ENCODE assay signal across 14 mouse cellular contexts in the genomic region with DNA sequence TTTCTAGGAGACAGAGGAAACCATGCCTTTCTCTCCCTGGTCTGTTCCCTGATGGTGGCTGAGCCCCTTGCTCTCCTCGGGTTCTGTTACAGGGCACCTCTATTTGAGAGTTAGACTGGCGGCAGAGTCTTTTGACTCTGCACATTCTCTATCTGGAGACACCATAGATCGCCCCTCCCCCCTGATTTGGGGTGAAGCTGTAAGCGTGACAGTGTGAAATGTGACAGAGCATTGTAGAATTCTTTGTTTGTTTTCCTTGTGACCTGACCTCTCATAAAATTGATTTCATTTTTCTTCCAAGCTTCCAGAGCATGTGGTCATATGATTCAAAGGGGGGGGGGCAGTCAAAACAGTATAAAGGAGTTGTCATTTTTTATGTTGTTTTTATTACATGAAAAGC.
DNase-seq lines count a peak whose midpoint lies in the region; ATAC-seq lines count a peak whose summit lies in the region.
"Had no signal": no experiment of that assay in that cellular context is flagged by ENCODE, and none has a peak within 500 bp of the region (broad histone marks: within the 10 kb centered on the region; RNA-seq: fewer than 3 reads in every experiment).

No protein-coding gene starts in this region.

- H3K36me3 ChIP-seq in forebrain, embryonic 12.5 days (replicated peaks), result no peaks in the 10 kb centered on the region
- no peaks in the 10 kb centered on the region for H3K36me3 ChIP-seq in forebrain, embryonic 13.5 days (ENCODE audit: poor library complexity, severe bottlenecking)
- H3K36me3 ChIP-seq in midbrain, embryonic 14.5 days (ENCODE audit: control insufficient read depth, insufficient read depth, low read length), result no peaks in the 10 kb centered on the region
- no peaks in the 10 kb centered on the region for H3K36me3 ChIP-seq in midbrain, embryonic 16.5 days (ENCODE audit: control insufficient read depth, insufficient read depth, low read length)
- H3K36me3 ChIP-seq: hindbrain, embryonic 15.5 days; liver, embryonic 12.5 days had no signal

- DNase-seq in kidney, adult 18-20 months, result peak; percentile 3
- DNase-seq in kidney, adult 8-10 months, result no peak
- peak; percentile 68 for DNase-seq in midbrain, embryonic 14.5 days
- peak; percentile 58 to 66 for DNase-seq in kidney, postnatal 4 days
- DNase-seq in left cerebral cortex, adult 11 months (ENCODE audit: low spot score), result no peak
- DNase-seq: adrenal gland, postnatal 10 days; cerebellum, postnatal 25 days; gastrocnemius, postnatal 36 days had no signal

- no peak overlapping the region for H3K27ac ChIP-seq in forebrain, embryonic 12.5 days
- H3K27ac ChIP-seq in forebrain, embryonic 13.5 days, result no peak overlapping the region
- no peak overlapping the region for H3K27ac ChIP-seq in midbrain, embryonic 14.5 days (replicated peaks; ENCODE audit: low read depth, low read length)
- no peak overlapping the region for H3K27ac ChIP-seq in midbrain, embryonic 16.5 days (ENCODE audit: low read length)
- H3K27ac ChIP-seq: hindbrain, embryonic 15.5 days; liver, embryonic 12.5 days; macrophage had no signal

- ATAC-seq in forebrain, embryonic 12.5 days (ENCODE audit: low FRiP score), result peak; percentile 36; the same call in 1 of the 2 replicates
- no peak for ATAC-seq in forebrain, embryonic 13.5 days
- ATAC-seq in midbrain, embryonic 14.5 days (ENCODE audit: low FRiP score, low TSS enrichment), result no peak
- no peak; the same call in 1 of the 2 replicates for ATAC-seq in midbrain, embryonic 16.5 days
- ATAC-seq: liver, embryonic 12.5 days had no signal

- WGBS in forebrain, embryonic 12.5 days, result 35% methylated on average over 4 of the region's 4 CpGs
- 49% methylated on average over 4 of the region's 4 CpGs for WGBS in forebrain, embryonic 13.5 days
- 31% methylated on average over 4 of the region's 4 CpGs for WGBS in midbrain, embryonic 14.5 days
- 39% methylated on average over 4 of the region's 4 CpGs for WGBS in midbrain, embryonic 16.5 days

- H3K4me1 ChIP-seq in forebrain, embryonic 12.5 days, result peaks cover 11% of the 10 kb centered on the region; the same call in 1 of the 2 replicates
- H3K4me1 ChIP-seq in forebrain, embryonic 13.5 days, result no peaks in the 10 kb centered on the region; the same call in 1 of the 2 replicates
- H3K4me1 ChIP-seq in midbrain, embryonic 14.5 days (ENCODE audit: control insufficient read depth, insufficient read depth, low read length), result peaks cover 10% of the 10 kb centered on the region
- H3K4me1 ChIP-seq in midbrain, embryonic 16.5 days (ENCODE audit: control insufficient read depth, insufficient read depth, low read length), result peaks cover 8% of the 10 kb centered on the region; the same call in 1 of the 2 replicates
- H3K4me1 ChIP-seq: hindbrain, embryonic 15.5 days had no signal

- H3K9me3 ChIP-seq in forebrain, embryonic 12.5 days, result no peaks in the 10 kb centered on the region
- no peaks in the 10 kb centered on the region for H3K9me3 ChIP-seq in forebrain, embryonic 13.5 days (replicated peaks)
- no peaks in the 10 kb centered on the region for H3K9me3 ChIP-seq in midbrain, embryonic 14.5 days (ENCODE audit: control insufficient read depth, low read length)
- no peaks in the 10 kb centered on the region for H3K9me3 ChIP-seq in midbrain, embryonic 16.5 days (replicated peaks; ENCODE audit: control insufficient read depth, low read length, poor library complexity, severe bottlenecking)
- H3K9me3 ChIP-seq: hindbrain, embryonic 15.5 days; liver, embryonic 12.5 days had no signal

- H3K27me3 ChIP-seq in forebrain, embryonic 12.5 days, result no peaks in the 10 kb centered on the region
- H3K27me3 ChIP-seq in forebrain, embryonic 13.5 days, result no peaks in the 10 kb centered on the region
- no peaks in the 10 kb centered on the region for H3K27me3 ChIP-seq in midbrain, embryonic 14.5 days (ENCODE audit: control insufficient read depth, insufficient read depth, low read length)
- H3K27me3 ChIP-seq in midbrain, embryonic 16.5 days (ENCODE audit: control insufficient read depth, insufficient read depth, low read depth, low read length), result no peaks in the 10 kb centered on the region
- H3K27me3 ChIP-seq: hindbrain, embryonic 15.5 days; liver, embryonic 12.5 days had no signal

- no peak overlapping the region for H3K4me3 ChIP-seq in forebrain, embryonic 12.5 days (replicated peaks)
- no peak overlapping the region for H3K4me3 ChIP-seq in forebrain, embryonic 13.5 days
- H3K4me3 ChIP-seq in midbrain, embryonic 14.5 days (replicated peaks; ENCODE audit: low read depth, low read length), result no peak overlapping the region
- H3K4me3 ChIP-seq in midbrain, embryonic 16.5 days (ENCODE audit: low read depth, low read length), result no peak overlapping the region
- H3K4me3 ChIP-seq: hindbrain, embryonic 15.5 days; liver, embryonic 12.5 days had no signal

- H3K9ac ChIP-seq in forebrain, embryonic 12.5 days, result no peak overlapping the region
- H3K9ac ChIP-seq in forebrain, embryonic 13.5 days, result no peak overlapping the region
- no peak overlapping the region for H3K9ac ChIP-seq in midbrain, embryonic 14.5 days (replicated peaks; ENCODE audit: low read length)
- H3K9ac ChIP-seq in midbrain, embryonic 16.5 days (ENCODE audit: low read depth, low read length), result no peak overlapping the region
- H3K9ac ChIP-seq: hindbrain, embryonic 15.5 days; liver, embryonic 12.5 days had no signal

- H3K4me2 ChIP-seq in forebrain, embryonic 12.5 days, result no peak overlapping the region
- H3K4me2 ChIP-seq in forebrain, embryonic 13.5 days, result no peak overlapping the region
- H3K4me2 ChIP-seq in midbrain, embryonic 14.5 days (ENCODE audit: low read length), result no peak overlapping the region
- no peak overlapping the region for H3K4me2 ChIP-seq in midbrain, embryonic 16.5 days (ENCODE audit: low read length)
- H3K4me2 ChIP-seq: hindbrain, embryonic 15.5 days; liver, embryonic 12.5 days had no signal

Comparison
In these comparisons a context has a peak if more than half of its experiments do, and no peak if none do; other contexts are left out.
1. DNase-seq: peak in kidney, adult 18-20 months (single experiment), midbrain, embryonic 14.5 days (single experiment) and kidney, postnatal 4 days (2 of 2); none in kidney, adult 8-10 months (0 of 2) and left cerebral cortex, adult 11 months (single experiment).